Mouse (Mus musculus) gastrocnemius, postnatal 25 days (tissue): ENCODE measurements around the gene Ddx54. TPM values are rescaled to one million over a fixed set of nuclear protein-coding genes. Genes with fewer than 3 reads are reported as not detected.

Experiments used
- DNase-seq: peaks from one replicate; pipeline ENCODE4 v3.0.0; 2022
- long read RNA-seq, 2 experiments: library from polyadenylated mRNA; stranded (forward); transcript quantifications; one replicate each; pipeline ENCODE4 v2.0.0; 2021
- total RNA-seq, 2 experiments: library from RNA; stranded (reverse); gene quantifications; 1 replicate in 1 of 2; 2 replicates in 1 of 2; pipeline ENCODE4 v1.2.3; 2021

Ddx54 gene
- 10 to 100 TPM; 15.7 to 17.1 TPM for total RNA-seq
- long read RNA-seq, experiment 1, full-length matches to known transcripts, result 6 of 18 reads
- long read RNA-seq, experiment 1, partial matches to known transcripts, result 12 of 18 reads
- long read RNA-seq, experiment 1, other reads (novel, unspliced or antisense), result 0 of 18 reads
- long read RNA-seq, experiment 2, full-length matches to known transcripts, result 19 of 33 reads
- long read RNA-seq, experiment 2, partial matches to known transcripts, result 13 of 33 reads
- long read RNA-seq, experiment 2, other reads (novel, unspliced or antisense), result 1 of 33 reads

GRCm38 (mm10) chr5:120612442-120612821 lies at the start of gene Ddx54, which contains the start of gene Rita1:
TSS of gene Ddx54 (plus strand) at chr5:120612739.
TSS of gene Rita1 (minus strand) at chr5:120612589.
- DNase-seq, result peak; percentile 93

- peak; percentile 88 for DNase-seq
Observed at GRCm38 (mm10) chr5:120562956-120563913, 49.3 kb upstream of the Ddx54 start.

- DNase-seq, result no peak
Observed at GRCm38 (mm10) chr5:120563914-120564311, 48.6 kb upstream of the Ddx54 start.

- DNase-seq, result no peak
Observed at GRCm38 (mm10) chr5:120565171-120565905, 47.2 kb upstream of the Ddx54 start.

- no peak for DNase-seq
Observed at GRCm38 (mm10) chr5:120566101-120566500, 46.4 kb upstream of the Ddx54 start.

GRCm38 (mm10) chr5:120566681-120567252 lies 45.8 kb upstream of the Ddx54 start:
- DNase-seq, result no peak

GRCm38 (mm10) chr5:120567253-120567701 lies 45.3 kb upstream of the Ddx54 start:
- peak; percentile 83 for DNase-seq

GRCm38 (mm10) chr5:120567761-120568211 lies 44.8 kb upstream of the Ddx54 start:
- no peak for DNase-seq

GRCm38 (mm10) chr5:120568336-120568768 lies 44.2 kb upstream of the Ddx54 start:
- no peak for DNase-seq

- no peak for DNase-seq
Observed at GRCm38 (mm10) chr5:120568964-120569363, 43.6 kb upstream of the Ddx54 start.

GRCm38 (mm10) chr5:120569791-120570190 lies 42.7 kb upstream of the Ddx54 start:
- DNase-seq, result no peak

- no peak for DNase-seq
Observed at GRCm38 (mm10) chr5:120570289-120570897, 42.1 kb upstream of the Ddx54 start.

GRCm38 (mm10) chr5:120571056-120571740 lies 41.3 kb upstream of the Ddx54 start:
- DNase-seq, result no peak

- DNase-seq, result no peak
Observed at GRCm38 (mm10) chr5:120574469-120575063, 38.0 kb upstream of the Ddx54 start.

- DNase-seq, result no peak
Observed at GRCm38 (mm10) chr5:120576781-120577301, 35.7 kb upstream of the Ddx54 start.

- no peak for DNase-seq
Observed at GRCm38 (mm10) chr5:120577935-120578441, 34.6 kb upstream of the Ddx54 start.

GRCm38 (mm10) chr5:120578504-120579081 lies 33.9 kb upstream of the Ddx54 start:
- peak; percentile 62 for DNase-seq

- peak; percentile 88 for DNase-seq
Observed at GRCm38 (mm10) chr5:120579211-120579897, 33.2 kb upstream of the Ddx54 start.
